Mouse (Mus musculus) forebrain, embryonic 14.5 days (tissue): ENCODE measurements around the gene Ccin. TPM values are rescaled to one million over a fixed set of nuclear protein-coding genes. Genes with fewer than 3 reads are reported as not detected.

Experiments
- ATAC-seq: fragments of 200-750 bp; cut with Nextera tagmentation; 2 replicates; pipeline ENCODE4 v1.8.0; 2017; ENCODE audit warnings: mild to moderate bottlenecking, moderate library complexity
- DNase-seq: peaks from one replicate; pipeline ENCODE4 v3.0.0-alpha.2; 2015; ENCODE audit warnings: low spot score
- H3K27ac ChIP-seq: fragments of 300-500 bp; sonication (generic); 2 replicates; pipeline ENCODE4 v1.5.1; 2014; ENCODE audit warnings: low read depth, mild to moderate bottlenecking, control low read depth, low read length, moderate library complexity
- H3K27me3 ChIP-seq: fragments of 300-500 bp; sonication (generic); replicated peaks from 2 replicates; pipeline ENCODE4 v1.6.1; 2014; ENCODE audit warnings: low read length, control low read depth, mixed read lengths; ENCODE audit not compliant: control insufficient read depth, insufficient read depth
- H3K36me3 ChIP-seq: fragments of 300-500 bp; sonication (generic); 2 replicates; pipeline ENCODE4 v1.6.1; 2014; ENCODE audit warnings: low read length, control low read depth; ENCODE audit not compliant: control insufficient read depth, insufficient read depth
- H3K4me1 ChIP-seq: fragments of 300-500 bp; sonication (generic); 2 replicates; pipeline ENCODE4 v1.6.1; 2014; ENCODE audit warnings: antibody characterized with exemption, low read length, control low read depth; ENCODE audit not compliant: control insufficient read depth, insufficient read depth
- H3K4me2 ChIP-seq: fragments of 300-500 bp; sonication (generic); 2 replicates; pipeline ENCODE4 v1.6.1; 2014; ENCODE audit warnings: mild to moderate bottlenecking, control low read depth, low read length
- H3K4me3 ChIP-seq: fragments of 300-500 bp; sonication (generic); 2 replicates; pipeline ENCODE4 v1.5.1; 2014; ENCODE audit warnings: low read depth, low read length, control low read depth
- H3K9ac ChIP-seq: fragments of 300-500 bp; sonication (generic); 2 replicates; pipeline ENCODE4 v1.6.1; 2014; ENCODE audit warnings: mild to moderate bottlenecking, low read length, control low read depth, moderate library complexity
- H3K9me3 ChIP-seq: fragments of 300-500 bp; sonication (generic); replicated peaks from 2 replicates; pipeline ENCODE4 v1.6.1; 2016; ENCODE audit warnings: low read length, control low read depth, mixed read lengths; ENCODE audit not compliant: control insufficient read depth
- WGBS: fragments of 180-500 bp; shearing (Covaris S2); extraction: QIAGEN DNeasy Blood & Tissue Kit; methylation state at CpG from one replicate; pipeline ENCODE4 v1.1.7; 2014; 5-methylcytosine and 5-hydroxymethylcytosine counted together
- polyA plus RNA-seq: library from polyadenylated mRNA; unstranded; fragments of >200 nt; fragmentation: Nextera tagmentation; extraction: Ambion mirVana; gene quantifications from 2 replicates; pipeline ENCODE4 v1.2.1, GENCODE M21; 2014

Gene Ccin
- not detected in 2 replicates for polyA plus RNA-seq

GRCm38 (mm10) chr4:43983181-43983580 is at the start of gene Ccin:
TSS of gene Ccin (plus strand) at chr4:43983483.
- H3K27me3 ChIP-seq, result no peaks in the 10 kb centered on the region
- DNase-seq, result no peak

GRCm38 (mm10) chr4:43936186-43936585 is 47.1 kb upstream of the Ccin start:
- H3K27me3 ChIP-seq, result no peaks in the 10 kb centered on the region
- no peak overlapping the region for H3K27ac ChIP-seq
- peaks cover 42% of the 10 kb centered on the region for H3K36me3 ChIP-seq
- no peak overlapping the region for H3K9ac ChIP-seq
- H3K4me3 ChIP-seq, result no peak overlapping the region
- H3K9me3 ChIP-seq, result no peaks in the 10 kb centered on the region
- no peak overlapping the region for H3K4me2 ChIP-seq
- no peak for DNase-seq
- no peak for ATAC-seq
- WGBS, result 97% methylated on average over 4 of the region's 4 CpGs
- no peaks in the 10 kb centered on the region for H3K4me1 ChIP-seq

More at GRCm38 (mm10) chr4:43983181-43983580, at the start of gene Ccin:
- no peaks in the 10 kb centered on the region for H3K9me3 ChIP-seq
- no peak for ATAC-seq
- WGBS, result 84% methylated on average over 11 of the region's 11 CpGs
- H3K4me3 ChIP-seq, result peak within 1 kb of the TSS; percentile 18
- no peaks in the 10 kb centered on the region for H3K36me3 ChIP-seq
- peaks cover 15% of the 10 kb centered on the region for H3K4me1 ChIP-seq
- H3K27ac ChIP-seq, result no peak within 1 kb of the TSS
- peak within 1 kb of the TSS; percentile 52; the same call in 1 of the 2 replicates for H3K9ac ChIP-seq
- H3K4me2 ChIP-seq, result peak within 1 kb of the TSS; percentile 52

GRCm38 (mm10) chr4:43936749-43937674 is 46.3 kb upstream of the Ccin start:
- Histone ChIP-seq H3K36me3 (peaks cover 39% of the 10 kb centered on the region), H3K4me1 (no peaks in the 10 kb centered on the region), H3K9me3 (no peaks in the 10 kb centered on the region), H3K4me2 (no peak overlapping the region), H3K27ac (no peak overlapping the region), H3K9ac (no peak overlapping the region), H3K27me3 (no peaks in the 10 kb centered on the region), H3K4me3 (no peak overlapping the region)
- no peak for DNase-seq
- ATAC-seq, result no peak
- WGBS, result 81% methylated on average over 14 of the region's 14 CpGs

- Histone ChIP-seq H3K27ac (no peak overlapping the region), H3K9ac (no peak overlapping the region), H3K4me3 (no peak overlapping the region), H3K27me3 (no peaks in the 10 kb centered on the region), H3K4me2 (no peak overlapping the region), H3K36me3 (peaks cover 44% of the 10 kb centered on the region), H3K9me3 (no peaks in the 10 kb centered on the region), H3K4me1 (no peaks in the 10 kb centered on the region)
- 92% methylated on average over 5 of the region's 5 CpGs for WGBS
- DNase-seq, result no peak
- ATAC-seq, result no peak
These were observed 42.0 kb upstream of the Ccin start for GRCm38 (mm10) chr4:43941315-43941714.

GRCm38 (mm10) chr4:43942421-43942820 is 40.9 kb upstream of the Ccin start:
- ATAC-seq, result no peak
- Histone ChIP-seq H3K27ac (no peak overlapping the region), H3K9me3 (no peaks in the 10 kb centered on the region), H3K9ac (no peak overlapping the region), H3K4me1 (no peaks in the 10 kb centered on the region), H3K4me3 (no peak overlapping the region), H3K36me3 (peaks cover 44% of the 10 kb centered on the region), H3K27me3 (no peaks in the 10 kb centered on the region), H3K4me2 (no peak overlapping the region)
- DNase-seq, result no peak
- WGBS, result 89% methylated on average over 8 of the region's 8 CpGs

GRCm38 (mm10) chr4:43947571-43947970 is 35.7 kb upstream of the Ccin start:
- ATAC-seq (no peak), DNase-seq (no peak)
- 97% methylated on average over 2 of the region's 2 CpGs for WGBS
- no peaks in the 10 kb centered on the region for H3K27me3 ChIP-seq
- no peak overlapping the region for H3K4me3 ChIP-seq
- H3K9ac ChIP-seq, result no peak overlapping the region
- no peaks in the 10 kb centered on the region for H3K9me3 ChIP-seq
- no peak overlapping the region for H3K4me2 ChIP-seq
- H3K36me3 ChIP-seq, result peaks cover 14% of the 10 kb centered on the region
- H3K4me1 ChIP-seq, result no peaks in the 10 kb centered on the region
- no peak overlapping the region for H3K27ac ChIP-seq

GRCm38 (mm10) chr4:43957292-43957845 is 25.9 kb upstream of the Ccin start, which contains the start of gene Glipr2:
TSS of gene Glipr2 (plus strand) at chr4:43957401.
- peak within 1 kb of the TSS; percentile 80 for H3K9ac ChIP-seq
- DNase-seq, result peak; percentile 91
- ATAC-seq, result peak; percentile 89
- no peaks in the 10 kb centered on the region for H3K9me3 ChIP-seq
- H3K27me3 ChIP-seq, result no peaks in the 10 kb centered on the region
- H3K4me1 ChIP-seq, result peaks cover 8% of the 10 kb centered on the region
- H3K4me2 ChIP-seq, result peak within 1 kb of the TSS; percentile 97
- H3K4me3 ChIP-seq, result peak within 1 kb of the TSS; percentile 75
- WGBS, result under 1% methylated on average over 45 of the region's 45 CpGs
- H3K36me3 ChIP-seq, result no peaks in the 10 kb centered on the region
- peak within 1 kb of the TSS; percentile 70 for H3K27ac ChIP-seq

- Histone ChIP-seq H3K36me3 (no peaks in the 10 kb centered on the region), H3K4me3 (peak overlapping the region; percentile 75), H3K4me2 (peak overlapping the region; percentile 97), H3K27me3 (no peaks in the 10 kb centered on the region), H3K9ac (peak overlapping the region; percentile 80), H3K27ac (peak overlapping the region; percentile 70), H3K4me1 (peaks cover 8% of the 10 kb centered on the region), H3K9me3 (no peaks in the 10 kb centered on the region)
- DNase-seq (peak; percentile 90), ATAC-seq (peak; percentile 87)
- WGBS, result 0% methylated on average over 26 of the region's 26 CpGs
These were observed 25.3 kb upstream of the Ccin start for GRCm38 (mm10) chr4:43957846-43958461.
